Mouse (Mus musculus) brain, embryonic 14.5 days (tissue): ENCODE results near the gene Pde4dip. TPM values are rescaled to one million over a fixed set of nuclear protein-coding genes. Genes with fewer than 3 reads are reported as not detected.

Experiments
- DNase-seq: peaks from one replicate; pipeline ENCODE4 v3.0.0-alpha.2; 2011; ENCODE audit warnings: low read depth
- CTCF ChIP-seq: fragments of 200-500 bp; IDR thresholded peaks from 2 replicates; pipeline ENCODE4 v1.5.1; 2012; ENCODE audit warnings: inconsistent platforms, mild to moderate bottlenecking, moderate library complexity, borderline replicate concordance; ENCODE audit not compliant: insufficient read depth, insufficient read length; ENCODE audit errors: extremely low read depth
- POLR2A ChIP-seq: fragments of 200-500 bp; IDR thresholded peaks from 2 replicates; pipeline ENCODE4 v1.6.1; 2012; ENCODE audit warnings: mild to moderate bottlenecking, inconsistent platforms, borderline replicate concordance; ENCODE audit not compliant: poor library complexity, insufficient read depth, insufficient read length, severe bottlenecking; ENCODE audit errors: extremely low read depth
- polyA plus RNA-seq: library from polyadenylated mRNA; depleted of rRNA; stranded (reverse); fragments of >200 nt; gene quantifications from 2 replicates; pipeline ENCODE4 v1.2.3, GENCODE M21; 2012

Gene Pde4dip
- polyA plus RNA-seq, 1 experiment, result 69.0 TPM

DNA sequence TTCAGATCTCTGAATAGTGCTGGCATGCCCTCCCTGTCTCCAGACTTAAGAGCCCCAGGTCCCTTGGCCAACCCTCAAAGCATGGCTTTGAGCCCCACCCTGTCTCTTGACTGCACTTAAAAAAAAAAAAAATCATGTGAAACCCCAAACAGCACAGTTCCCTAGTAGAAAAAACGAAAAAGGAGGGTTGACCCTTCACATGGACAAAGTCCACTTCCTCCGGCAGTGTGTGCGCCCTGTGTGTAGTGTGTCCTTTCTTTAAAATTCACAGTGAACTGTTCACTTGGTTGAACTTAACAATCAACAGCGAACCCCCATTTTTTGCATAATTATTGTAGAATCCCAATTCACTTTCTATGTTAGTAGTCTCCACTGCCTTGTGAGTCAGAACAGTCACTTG lies 21.8 kb downstream of the Pde4dip start:
- TF ChIP-seq CTCF (no peak), POLR2A (no peak)
- DNase-seq, result no peak

DNA sequence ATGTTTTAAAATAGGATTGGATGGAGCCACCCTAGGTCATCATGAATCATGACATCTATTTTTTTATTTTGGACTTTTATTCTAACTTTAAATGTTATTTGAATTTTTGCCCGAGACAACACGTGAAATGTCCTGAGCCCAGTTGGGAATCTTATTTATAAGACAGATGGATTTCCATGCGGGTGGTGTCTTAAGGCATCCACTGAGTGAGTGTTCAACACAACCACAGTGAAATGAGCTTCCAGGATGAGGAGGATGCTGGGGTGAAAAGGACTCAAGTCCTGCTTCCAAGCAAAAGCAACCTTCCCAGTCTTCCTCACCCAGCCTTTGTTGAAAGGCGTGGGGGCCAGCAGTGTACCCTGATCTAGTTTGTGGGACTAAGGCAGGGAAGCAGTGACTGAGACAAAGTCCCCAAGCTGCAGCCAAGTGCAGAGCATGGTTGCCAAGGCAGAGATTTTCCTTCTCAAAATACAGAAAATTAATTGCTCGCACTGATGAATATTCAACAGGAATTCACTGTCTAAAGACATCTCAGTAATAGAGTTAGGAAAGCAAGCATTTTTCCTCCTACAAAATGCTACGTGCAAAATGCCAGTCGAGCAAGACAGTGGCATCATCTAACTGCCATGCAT lies 27.6 kb downstream of the Pde4dip start:
- peak; percentile 15 for DNase-seq
- no peak for TF ChIP-seq POLR2A
- TF ChIP-seq CTCF, result no peak

DNA sequence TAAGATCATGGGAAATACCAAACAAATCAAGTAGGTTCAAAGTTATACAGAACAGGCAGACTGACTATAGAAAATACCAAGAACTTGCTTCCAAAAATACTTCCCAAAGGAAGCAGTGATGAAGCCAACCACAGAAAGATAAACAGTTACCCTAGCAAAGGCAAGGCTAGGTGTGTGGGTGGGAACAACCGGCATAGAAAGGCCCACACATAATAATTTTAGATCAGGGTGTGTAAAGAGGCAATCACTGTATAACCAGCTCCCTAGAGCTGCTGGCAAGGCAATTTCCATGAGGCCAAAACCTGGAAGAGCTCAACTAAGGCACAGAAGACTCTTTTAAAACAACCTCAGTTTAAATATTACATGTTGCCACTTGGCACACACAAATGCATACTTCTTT lies 29.1 kb downstream of the Pde4dip start:
- DNase-seq, result no peak
- TF ChIP-seq POLR2A (no peak), CTCF (no peak)

DNA sequence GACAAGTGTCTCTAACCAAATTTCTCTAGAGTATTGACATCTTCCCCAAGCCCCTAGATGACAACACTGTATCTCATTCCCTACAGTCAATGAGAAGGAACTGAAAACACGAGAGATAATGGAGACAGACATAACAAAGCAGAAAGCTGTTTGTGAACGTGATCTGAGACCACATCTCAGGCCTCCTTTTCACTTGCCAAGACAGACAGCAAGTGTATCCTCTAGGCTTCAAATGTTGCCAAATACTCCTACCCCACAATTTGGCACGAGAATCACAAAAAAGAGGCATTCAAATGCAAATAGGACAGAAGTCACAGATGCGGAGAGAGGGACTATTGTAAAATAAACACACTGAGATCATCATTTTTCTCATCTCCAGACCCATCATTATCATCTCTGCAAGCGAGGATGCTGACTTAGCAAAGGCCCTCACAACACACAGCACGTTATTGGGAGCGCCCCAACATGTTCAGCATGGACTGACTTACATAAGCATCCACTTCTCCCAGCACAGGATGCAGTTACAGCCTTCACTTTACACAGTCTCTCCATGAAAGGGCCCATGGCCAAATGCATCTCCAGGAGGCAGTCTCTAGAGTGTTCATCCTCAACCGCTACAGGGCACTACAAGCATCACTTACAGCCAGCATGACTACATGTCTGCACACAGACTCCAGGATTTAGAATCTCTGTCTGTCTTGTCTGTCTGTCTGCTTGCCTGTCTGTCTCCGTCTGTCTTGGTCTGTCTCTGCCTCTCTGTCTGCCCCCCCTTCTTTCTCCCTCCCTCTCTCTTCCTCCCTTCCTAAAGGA lies 33.7 kb downstream of the Pde4dip start:
- DNase-seq, result peak; percentile 82
- no peak for TF ChIP-seq CTCF
- no peak for TF ChIP-seq POLR2A

DNA sequence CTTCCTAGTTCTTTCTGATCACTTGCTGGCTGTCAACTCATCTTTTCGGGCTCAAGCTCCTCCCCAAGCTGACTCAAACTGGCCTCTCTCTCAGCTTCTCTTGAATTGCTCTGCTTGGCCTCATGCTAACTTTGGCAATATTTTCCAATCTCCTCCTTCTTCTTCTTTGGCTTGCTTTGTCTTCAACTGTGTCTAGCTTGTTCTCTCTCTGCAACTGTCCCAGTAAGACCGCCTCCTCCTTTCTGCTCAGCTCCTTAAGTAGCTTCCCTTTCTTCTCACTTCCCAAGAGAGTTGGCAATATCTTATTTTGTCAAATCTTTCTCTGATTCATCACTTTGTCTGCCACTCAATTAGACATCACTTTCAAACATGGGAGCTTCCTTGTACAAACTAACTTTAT lies 36.7 kb downstream of the Pde4dip start:
- no peak for TF ChIP-seq POLR2A
- TF ChIP-seq CTCF, result no peak
- no peak for DNase-seq

DNA sequence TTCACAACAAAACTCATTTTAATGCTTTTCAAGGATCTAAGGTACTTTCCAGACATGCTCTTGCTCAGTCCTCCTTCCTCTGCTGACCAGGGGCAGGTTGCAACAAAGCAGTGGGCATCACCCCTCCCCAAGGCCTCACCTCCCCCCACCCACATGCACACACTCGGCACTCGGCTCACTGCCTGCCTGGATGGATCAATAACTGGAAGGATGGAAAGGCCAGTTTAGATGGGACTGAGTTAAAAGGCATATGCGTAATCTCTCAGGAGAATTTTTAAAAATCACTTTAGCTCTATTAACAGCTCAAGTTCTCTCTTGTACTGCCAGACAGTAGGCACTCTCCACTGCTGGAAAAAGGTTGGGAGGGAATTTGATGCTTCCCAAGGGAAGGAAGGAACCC lies 40.9 kb downstream of the Pde4dip start:
- no peak for DNase-seq
- no peak for TF ChIP-seq POLR2A
- TF ChIP-seq CTCF, result no peak

DNA sequence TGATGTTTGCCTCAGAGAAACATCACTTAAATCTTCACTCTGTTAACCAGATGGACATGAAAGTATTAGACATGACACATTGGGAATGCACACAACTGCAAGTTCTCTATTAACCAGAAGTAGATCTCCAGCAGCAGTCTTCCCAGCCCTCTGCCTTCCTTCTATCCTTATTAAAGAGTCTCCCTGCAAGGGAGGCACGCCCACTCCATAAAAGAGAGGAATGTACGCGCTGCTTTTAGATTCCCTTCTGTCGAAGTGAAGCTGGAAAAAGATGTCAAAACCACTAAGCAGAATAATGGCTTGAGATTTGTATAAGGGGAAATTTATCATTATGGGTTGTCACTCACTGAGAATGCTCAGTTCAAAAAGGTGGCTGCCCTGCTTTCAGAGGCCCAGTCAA lies 42.1 kb downstream of the Pde4dip start:
- no peak for DNase-seq
- TF ChIP-seq POLR2A (no peak), CTCF (no peak)

DNA sequence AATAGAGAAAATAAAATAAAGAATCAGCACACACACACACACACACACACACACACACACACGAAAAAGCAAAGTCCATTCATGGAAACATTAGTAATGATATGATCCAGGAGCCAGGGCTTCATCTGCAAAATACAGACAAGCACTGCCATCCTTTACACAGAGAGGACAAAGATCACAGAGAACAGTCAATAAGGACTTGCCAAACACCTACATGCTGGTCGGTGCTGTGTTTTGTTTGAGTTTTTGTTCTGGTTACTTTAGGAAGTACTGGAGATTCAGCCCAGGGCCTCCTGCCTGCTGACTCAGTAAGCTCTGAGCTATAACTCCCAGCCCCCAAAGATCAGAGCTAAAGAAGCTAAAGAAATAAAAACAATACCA lies 43.7 kb downstream of the Pde4dip start:
- no peak for TF ChIP-seq POLR2A
- TF ChIP-seq CTCF, result no peak
- no peak for DNase-seq

DNA sequence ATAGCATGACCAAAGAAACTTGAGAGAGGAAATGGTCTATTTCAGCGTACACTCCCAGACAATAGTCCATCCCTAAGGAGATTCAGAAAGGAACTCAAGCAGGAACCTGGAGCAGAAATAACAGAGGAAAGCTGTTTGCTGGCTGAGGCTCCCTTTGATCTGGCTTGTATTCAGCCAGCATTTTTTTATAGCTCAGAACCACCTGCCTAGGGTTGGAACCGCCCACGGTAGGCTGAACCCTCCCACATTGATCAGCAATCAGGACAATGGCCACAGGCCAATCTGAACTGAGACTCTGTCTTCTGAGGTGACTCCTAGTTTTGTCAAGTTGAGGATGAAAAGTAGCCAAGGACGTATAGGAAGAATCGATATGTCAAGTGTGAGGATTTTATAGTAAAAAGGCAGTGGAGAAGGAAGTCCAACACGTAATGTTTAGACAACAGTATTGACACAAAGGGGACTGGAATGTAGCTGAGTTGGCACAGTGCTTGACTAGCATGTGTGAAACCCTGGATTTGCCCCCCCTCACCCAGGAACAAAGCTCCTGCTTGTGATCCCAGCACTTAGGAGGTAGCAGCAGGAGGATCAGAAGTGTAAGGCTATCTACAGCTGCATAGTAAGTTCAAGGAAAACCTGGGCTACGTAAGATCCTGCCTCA lies 44.2 kb downstream of the Pde4dip start:
- DNase-seq, result no peak
- no peak for TF ChIP-seq POLR2A

DNA sequence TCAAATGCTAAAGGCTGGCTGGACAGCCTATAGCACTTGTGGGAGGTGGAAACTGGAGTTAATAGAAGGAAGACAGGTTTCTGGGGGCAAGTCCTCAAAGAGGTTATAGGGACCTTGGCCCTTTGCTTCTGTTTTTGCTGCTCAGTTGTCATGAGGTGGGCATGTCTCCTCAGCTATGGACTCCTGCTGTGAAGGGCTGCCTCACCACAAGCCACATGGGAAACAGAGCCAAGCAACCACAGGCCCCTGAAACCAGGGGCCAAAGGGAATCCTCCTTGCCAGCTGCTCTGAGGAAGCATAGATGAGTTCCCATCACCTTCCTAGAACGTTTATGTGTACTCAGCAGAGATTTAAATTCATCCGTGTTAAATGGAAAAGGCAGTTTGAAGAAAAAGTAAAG lies 45.9 kb downstream of the Pde4dip start:
- TF ChIP-seq CTCF, result no peak
- no peak for TF ChIP-seq POLR2A
- no peak for DNase-seq

DNA sequence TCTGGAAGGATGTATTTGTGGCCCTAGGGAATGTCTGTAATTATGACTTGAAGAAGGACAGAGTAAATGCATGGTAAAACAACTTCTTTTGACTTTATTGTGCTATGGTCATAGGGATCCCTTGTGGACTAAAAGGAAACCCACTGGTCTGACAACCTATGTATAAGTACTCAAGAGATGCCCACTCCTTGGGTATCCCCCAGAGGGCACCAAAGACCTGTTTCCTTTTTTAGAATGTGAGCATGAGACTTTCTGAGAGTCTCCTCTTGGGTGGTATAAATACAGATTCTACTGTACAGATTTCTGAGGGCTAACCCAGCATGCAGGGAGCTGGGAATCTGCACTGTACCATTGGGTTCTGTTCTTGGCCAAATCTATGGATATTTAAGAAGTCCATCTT lies 48.1 kb downstream of the Pde4dip start:
- DNase-seq, result no peak
- TF ChIP-seq CTCF (peak; percentile 8; the same call in 1 of the 2 replicates), POLR2A (no peak)
